Mouse (Mus musculus) urinary bladder, postnatal 36 days (tissue): ENCODE results near the gene 4932438H23Rik.
A peak's percentile ranks its signal among the peaks of the same experiment; 100 is the strongest.

Experiments
- DNase-seq, 2 experiments: peaks; one replicate each; pipeline ENCODE4 v3.0.0; 2022; ENCODE audit warnings: low spot score in 2 of 2, mixed read lengths in 1 of 2

4932438H23Rik gene

DNA sequence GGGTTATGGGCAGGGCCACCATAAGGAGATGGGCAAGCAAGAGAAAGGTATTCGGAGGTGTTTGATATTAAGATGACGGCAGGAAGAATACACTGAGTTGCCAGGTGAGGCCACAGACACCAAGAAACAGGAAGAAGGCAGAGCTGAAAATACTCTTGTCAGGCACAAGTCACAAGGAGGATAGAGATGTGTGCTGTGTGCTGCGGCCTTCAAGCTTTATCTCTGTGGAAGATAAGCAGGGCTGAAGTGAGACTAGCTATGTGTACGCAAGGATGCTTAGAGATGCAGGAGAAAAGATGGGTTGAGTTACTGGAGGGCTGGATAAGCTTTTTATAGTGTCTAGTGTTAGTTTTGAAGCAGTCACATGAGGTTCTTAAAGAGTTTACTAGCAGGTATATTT, 37.7 kb downstream of the 4932438H23Rik start:
- no peak for DNase-seq

DNA sequence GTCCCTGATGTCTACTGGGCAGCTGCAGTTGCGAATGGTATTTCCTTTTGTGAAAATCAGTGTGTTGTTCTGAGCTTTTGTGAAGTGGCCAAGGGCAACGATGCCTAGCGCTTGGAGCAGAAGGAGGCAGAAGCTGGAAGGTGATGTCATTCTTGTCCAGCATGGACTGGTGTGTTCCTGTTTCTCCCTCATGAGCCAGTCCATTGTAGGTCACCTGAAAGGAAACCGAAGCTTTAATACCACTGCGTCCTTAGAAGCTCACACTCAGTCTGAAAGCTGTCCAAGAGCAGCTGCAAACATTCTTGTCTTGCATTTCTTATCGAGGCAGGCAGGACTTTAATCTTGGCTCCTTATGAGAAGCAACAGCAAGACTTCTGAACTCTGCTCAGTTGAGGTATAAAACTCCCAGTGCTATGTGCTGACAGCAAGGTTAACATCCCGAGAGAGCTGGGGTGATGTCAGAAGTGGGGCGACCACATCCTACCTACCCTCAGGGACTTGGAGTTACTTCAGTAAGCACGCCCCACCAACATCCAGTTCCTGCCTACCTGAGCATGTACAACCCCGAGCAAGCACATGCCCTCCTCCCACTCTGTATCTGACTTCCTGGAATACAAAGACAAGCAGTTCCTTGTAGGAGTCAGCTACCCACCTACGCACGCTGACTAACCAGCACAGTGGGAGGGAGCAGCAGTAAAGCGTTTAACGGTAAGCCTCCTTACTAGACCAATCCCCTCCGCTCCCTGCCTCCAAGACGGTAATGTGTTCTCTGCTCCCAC, 38.7 kb downstream of the 4932438H23Rik start:
- peak in 1 of 2 experiments; percentile 18 for DNase-seq

DNA sequence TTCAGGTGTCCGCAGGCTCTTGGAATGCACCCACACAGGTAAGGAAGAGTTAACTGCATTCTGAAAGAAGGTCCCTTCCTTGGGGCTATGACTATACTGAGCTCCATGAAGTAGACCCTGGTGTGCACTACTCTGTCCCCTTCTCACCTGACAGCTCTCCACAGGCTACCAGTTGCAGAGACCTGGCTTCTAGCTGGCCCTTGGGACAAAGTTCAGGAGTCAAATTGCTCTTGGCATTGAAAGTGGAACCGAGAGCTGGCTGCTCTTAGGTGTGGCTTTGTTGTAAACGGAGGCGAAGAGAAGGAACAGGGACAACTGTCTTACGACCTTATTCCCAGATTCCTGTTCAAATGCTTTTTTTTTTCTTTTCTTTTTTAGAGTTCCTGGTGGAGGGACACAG, 39.8 kb downstream of the 4932438H23Rik start:
- DNase-seq = no peak

DNA sequence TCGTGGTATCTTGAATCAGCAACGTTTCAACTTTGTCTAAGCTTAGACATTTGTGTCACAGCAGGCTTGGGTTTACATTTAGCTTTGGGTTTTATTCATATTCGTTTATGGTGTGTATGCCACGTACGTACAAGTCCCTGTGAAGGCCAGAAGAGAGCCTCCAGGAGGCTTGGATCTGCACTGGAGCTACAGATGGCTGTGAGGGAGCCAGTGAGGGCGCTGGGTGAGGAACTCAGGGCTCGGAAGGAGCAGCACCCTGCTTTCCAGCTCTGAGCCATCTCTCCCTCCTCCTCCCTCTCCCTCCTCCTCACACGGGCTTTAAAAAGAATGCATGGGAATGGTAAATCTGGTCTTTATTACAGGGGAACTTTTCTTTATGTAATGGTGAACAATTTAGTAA, 41.3 kb downstream of the 4932438H23Rik start:
- no peak for DNase-seq

DNA sequence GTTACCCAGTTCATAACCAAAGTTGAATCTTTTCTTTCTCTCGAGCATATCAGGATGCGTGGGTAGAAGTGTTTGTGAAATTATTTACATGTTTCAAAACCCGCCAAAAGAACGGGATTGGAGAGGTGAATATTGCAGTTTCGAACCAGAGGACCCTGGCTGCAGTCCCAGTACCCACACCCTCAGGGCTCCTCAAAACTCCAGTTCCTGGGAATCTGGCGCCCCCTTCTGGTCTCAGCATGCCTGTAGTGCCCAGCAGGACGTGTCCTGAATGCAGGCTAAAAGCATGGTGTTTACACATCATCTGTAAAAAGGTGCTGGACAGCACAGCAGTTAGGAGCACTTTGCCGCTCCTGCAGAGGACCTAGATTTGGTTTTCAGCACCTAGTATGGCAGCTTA, 49.4 kb downstream of the 4932438H23Rik start:
- DNase-seq = peak; percentile 16 to 35

DNA sequence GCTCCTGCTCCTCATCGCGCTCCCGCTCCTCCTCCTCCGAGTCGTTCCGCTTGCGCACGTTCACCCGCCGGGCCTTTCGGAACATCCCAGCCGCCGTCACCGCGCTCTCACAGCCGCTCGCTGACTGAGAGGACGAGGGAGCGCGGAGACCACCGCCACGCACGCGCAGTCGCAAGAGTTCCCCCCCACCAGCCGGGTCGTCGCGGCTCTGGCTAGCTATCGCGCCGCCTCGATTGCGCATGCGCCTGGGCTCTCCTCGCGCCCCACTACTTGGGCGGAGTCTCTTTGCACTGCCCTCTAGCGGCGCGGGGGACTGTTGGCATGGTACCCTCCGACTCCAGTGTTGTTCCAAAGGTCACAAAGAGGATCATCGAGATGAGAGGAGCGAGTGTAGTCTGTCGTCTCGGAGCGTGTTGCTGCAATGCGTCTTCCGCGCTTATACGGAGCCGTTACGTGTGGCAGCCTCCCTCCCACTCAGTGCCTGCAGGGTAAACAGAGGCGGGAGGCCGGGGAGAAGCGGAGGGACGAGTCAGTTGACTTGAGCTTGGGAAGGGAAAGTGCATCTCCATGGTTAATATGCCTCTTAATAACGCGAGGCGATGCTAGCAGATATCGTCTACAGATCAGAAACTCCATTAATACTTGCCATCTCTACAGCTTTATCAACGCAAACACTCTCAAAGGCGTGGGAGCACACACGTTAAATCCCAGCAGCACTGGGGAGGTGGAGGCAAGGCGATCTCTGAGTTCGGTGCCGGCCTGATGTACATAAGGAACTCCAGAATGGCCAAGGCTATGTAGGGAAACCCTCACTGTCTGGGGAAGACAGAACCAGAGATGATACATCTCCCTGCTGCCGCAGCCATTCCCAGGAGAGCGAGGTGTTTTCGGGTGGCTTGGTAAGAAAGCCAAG, 50.4 kb downstream of the 4932438H23Rik start, which contains the start of gene Paxbp1:
Gene Paxbp1 (minus strand): TSS at position 274 of the 913 bp plus-strand sequence.
- peak; percentile 97 to 99 for DNase-seq

DNA sequence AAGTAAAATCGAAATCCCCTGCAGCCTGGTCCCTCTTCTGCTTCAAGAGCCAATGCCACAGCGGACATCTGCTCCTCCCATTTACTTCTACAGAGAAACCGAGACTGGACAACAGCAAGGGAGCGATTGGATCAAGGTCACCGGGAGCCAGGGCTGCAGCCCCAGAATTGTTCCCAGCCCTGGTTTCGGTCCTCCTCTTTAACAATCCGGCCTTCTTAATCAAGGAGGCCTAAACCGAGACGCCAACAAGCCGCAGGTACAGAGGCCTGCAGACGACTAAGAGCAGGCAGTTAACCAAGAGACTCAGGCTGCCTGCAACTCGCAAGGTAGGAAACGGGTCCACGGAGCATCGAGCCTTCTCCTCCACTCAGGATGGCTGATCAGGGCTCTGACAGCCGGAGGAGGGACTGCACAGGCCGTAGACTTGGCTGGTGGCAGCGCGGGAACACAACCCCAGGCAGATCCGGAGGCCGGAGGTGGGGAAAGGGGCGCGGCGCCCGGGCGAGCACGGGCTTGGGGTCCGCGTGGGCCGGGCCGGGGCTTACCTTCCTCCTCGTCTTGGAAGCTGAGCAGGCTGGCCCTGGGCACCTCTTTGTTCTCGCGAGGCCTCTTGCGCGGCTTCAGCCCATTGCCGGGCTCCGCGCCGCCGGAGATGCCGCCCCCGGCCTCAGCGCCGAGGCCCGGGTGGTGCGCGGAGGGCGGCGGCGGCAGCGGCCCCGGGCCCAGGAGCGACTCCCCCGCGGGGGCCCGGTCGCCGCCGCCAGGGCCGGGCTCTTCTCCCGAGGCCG, 51.3 kb downstream of the 4932438H23Rik start:
- peak; percentile 40 to 52 for DNase-seq

DNA sequence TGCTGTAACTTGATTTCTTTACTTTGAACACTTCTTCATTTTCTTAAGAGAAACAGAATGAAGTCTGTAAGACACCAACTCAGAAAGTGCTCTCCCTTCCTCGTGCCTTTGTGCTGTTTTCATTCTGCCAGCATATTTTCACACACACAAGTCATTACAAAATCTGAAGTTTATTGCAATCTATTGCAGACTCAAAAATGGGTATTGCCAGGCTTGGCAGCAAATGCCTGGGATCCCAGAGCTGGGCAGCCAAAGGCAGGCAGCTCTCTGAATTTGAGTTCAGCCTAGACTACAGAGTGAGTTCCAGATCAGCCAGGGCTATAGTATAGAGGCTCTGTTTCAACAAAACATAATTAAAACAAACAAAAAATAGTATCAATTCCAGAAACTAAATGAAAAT, 52.3 kb downstream of the 4932438H23Rik start:
- DNase-seq = no peak

DNA sequence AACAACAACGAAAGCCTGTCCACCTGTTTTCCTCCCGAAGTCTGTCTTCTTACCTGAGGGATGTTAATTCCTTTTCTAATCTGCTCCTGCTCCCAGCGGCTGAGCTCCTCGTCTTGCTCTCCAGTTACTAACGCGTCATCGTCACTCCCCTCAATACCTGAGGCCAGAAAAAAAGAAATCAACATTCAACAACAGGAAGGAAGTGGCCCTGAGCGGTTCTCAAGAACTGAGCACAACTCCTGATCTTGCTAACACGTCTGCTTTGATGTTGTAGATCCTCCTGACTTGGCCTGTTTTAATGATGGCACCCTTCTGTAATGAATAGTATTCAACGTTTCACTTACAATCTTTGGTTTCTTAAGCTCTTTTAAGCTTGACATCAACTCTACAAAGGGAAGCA, 59.1 kb downstream of the 4932438H23Rik start:
- no peak for DNase-seq

DNA sequence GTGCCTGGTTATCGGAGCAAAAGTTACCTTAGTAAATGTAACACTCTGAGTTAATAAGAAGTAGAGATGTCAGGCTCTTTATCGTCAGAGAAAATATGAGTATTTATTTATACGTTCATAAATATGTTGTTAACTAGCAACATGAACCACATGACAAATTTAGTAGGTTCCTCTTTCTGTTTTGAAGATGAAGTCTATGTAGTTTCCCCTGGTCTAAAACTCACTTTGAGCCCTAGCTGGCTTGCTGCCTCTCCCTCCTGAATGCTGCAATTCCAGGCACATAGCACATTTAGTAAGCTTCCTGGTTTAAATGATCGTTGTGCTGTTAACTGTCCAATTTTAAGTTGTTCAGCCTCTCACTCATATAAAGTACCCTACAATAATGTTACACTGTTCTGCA, 64.2 kb downstream of the 4932438H23Rik start:
- DNase-seq = no peak

DNA sequence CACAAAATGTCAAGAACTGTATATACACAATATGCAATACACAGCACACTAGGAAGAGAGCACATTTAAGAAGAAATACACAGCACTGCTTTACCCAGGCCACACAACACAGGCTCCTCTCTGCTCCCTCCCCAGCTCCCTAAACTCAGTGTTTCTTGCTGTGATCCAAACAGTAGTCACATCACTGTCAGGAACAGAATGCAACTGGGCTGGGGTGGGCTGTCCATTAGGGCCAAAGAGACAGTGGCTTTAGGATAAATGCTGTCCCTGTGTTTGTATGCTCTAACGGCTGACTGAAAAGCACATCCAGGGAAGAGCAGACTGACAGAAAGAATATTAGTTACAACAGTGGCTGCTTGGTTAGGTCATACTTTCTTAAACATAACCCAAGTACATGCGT, 65.0 kb downstream of the 4932438H23Rik start:
- DNase-seq = no peak

DNA sequence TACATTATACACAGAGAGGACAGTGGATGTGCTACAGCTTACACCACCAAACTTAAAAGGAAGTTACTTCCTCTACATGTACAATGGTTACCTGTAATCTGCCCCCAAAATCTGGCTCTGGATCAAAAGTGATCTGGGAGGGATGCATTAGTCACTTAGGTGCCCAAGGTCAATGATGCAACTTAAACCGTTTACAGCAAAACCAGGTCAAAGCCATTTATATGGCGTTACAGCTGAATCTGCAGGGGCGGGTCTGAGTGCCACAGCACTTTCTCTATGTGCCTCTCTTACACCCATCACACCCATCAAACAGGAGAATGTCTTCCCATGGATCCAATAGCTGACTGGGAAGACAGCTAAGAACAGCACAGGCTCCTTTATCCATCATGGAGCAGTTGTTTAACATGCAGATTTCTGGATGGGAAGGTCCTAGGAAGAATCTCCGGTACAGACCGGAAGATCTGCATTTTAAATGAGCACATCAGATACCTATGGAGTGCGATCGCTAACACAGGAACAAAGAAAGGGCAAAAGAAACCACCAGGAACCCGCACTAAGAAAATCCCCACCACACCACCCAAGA, 65.7 kb downstream of the 4932438H23Rik start:
- no peak for DNase-seq

DNA sequence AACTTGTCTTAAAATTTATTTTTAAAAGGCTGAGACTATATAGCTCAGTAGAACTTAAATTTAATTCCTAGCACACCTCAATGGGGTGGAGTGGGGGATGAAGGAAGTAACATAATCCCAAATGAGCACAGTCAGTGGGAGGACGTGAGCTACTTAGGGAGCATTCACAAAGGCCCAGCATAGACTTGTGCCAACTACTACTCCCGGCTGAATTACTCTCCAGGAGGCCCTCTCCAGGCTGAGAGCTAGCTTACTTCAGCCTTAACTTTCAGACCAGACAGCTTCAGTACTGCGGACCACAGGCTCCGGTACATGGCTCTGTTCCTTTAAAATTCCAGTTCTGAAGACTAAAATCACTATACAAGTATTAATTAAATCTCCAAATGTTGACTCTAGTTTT, 68.6 kb downstream of the 4932438H23Rik start:
- no peak for DNase-seq

DNA sequence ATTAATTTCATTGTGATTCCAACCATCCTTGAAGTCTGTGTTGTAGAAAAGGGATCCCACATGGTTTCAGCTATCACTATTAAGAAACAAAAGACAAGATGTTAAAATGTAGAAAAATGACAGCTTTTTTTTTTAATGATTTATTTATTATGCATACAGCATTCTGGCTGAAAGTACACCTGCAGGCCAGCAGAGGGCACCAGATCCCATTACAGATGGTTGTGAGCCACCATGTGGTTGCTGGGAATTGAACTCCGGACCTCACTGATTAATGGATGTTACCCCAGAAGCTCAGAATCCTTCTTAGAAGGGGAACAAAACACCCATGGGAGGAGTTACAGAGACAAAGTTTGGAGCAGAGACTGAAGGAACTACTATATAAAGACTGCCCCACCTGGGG, 71.5 kb downstream of the 4932438H23Rik start:
- DNase-seq = no peak

DNA sequence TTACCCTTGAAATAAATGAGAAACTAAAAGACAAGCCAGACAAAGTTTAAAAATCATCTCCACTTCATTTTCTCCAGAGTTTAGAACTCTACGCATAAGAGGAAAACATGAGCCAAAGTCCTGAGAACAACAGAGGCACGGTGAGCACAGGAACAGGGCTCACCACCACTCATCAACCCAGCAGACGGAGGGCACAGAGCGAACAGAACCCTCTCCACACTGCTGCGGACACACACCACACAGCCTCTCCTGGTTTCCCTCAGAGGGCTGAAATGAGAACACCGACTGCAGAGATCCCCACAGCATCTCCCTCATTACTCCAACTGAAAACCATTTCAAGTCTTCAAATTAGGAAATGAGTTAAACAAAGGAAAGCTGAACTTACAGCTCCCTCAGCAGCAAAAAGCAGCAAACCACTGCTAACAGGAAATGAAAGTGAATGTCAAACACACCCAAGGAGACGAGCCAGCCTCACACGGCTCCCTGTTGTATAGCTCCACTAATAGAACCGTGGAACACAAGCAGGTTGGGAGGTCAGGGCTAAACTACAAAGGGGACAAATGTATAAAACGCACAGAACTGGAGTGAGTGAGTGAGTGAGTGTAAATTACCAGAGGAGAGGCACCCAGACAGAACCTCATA, 74.0 kb downstream of the 4932438H23Rik start:
- DNase-seq = no peak

DNA sequence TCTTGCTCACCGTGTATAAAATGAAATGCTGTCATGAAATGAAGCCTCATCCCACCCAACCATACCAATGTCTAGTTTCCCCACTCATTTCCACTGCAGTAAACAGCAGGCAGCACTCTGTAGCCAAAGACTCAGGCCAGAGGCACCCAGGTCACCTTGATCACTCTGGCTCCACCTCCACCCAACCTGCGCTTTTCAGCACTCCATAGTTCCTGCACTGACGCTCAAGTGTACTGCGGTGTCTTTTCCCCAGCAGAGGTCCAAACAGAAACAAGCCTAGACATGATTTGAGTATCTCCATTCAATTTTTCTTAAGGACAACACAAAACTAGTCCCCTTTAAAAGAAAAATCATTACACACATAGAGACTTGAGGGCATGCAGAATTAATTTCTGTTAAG, 75.4 kb downstream of the 4932438H23Rik start:
- DNase-seq = no peak

DNA sequence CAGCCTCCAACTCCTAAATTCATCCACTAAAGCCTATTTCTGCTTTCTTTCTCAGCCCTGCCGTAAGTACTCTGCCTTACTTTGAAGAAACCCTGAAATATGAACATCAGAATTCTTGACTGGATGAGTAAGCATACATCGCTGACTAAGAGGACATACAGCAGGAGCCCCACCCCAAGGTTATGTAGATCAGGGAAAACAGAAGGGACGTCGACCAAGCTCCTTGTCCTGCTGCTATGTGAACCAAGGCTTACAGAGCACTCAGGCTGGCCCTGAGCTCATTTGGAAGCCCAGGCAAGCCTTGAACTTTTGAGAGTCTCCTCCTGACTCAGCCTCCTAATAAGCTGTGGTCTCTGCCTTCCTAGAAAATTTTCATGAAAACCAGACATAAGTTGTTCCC, 79.2 kb downstream of the 4932438H23Rik start:
- no peak for DNase-seq

DNA sequence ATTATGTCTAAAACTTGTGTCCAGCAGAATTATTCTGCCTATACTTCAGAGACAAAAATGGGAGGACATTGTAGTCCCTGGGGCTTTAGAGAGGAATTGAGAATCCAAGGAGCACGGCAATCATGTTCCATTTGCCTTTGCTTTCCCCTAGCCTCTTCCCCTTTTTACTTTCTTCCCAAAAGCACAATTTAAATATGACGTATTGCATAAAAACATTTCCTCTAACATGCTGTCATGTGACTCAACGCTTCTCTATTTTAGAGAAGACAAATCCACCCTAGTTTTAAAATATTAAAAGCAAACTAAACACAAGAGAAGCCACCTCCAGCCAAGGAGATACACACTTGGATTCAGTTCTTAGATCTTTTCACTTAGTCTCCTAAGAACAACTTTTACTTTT, 83.1 kb downstream of the 4932438H23Rik start:
- DNase-seq = no peak

DNA sequence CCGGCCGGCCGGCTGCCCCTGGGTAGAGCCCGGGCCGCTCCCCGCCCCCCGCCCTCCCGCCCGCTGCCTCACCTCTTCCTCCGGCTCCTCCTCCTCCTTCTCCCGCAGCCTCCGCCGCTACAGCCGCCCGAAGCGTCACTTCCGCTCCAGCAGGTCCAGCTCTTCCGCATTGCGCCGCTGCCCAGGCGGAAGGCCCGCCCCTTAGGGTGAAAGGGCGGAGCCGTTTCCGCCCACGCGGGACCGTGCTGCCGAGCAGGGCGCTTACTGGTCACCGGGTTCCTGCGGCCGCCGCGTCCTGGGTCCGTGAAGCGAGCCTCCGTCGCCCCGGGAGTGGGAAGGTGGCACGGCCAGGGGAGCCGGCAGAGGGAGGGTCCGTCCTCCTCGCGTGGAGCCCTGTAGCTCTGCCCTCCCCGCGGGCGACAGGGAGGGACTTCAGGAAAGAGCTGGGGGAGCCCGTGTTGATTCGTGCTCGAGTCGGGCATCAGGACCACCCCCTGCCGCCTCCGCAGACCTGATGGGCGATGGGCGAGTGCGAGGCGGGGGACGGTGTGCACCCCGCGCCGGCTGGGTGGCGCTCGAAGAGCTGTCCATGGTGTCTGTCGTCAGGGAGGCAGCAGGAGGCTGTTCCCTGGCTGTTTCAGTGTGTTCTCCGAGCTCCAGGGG, 83.8 kb downstream of the 4932438H23Rik start, which contains the start of gene Synj1:
Gene Synj1 (minus strand): TSS at position 288 of the 663 bp plus-strand sequence.
- peak; percentile 83 to 89 for DNase-seq

DNA sequence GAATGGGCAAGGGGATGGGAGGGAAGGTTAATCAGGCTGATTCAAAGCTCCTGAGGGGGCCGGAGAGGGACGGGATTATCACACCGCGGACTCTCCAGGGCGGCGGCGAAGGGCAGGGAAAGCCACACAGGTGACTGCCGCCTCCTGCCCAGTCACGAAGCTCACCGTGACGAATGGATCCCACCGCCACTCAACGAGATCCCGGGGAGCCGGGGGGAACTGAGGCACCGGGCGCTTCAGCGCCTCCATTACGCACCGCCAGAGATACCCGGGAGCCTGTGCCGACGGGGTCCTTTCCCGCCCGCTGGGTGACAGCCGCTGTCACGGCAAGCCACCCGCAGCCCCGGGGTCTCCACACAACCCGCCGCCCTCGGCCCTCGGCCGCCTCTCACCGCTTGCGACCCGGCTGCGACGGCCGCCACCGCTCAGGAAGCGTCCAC, 84.3 kb downstream of the 4932438H23Rik start:
- DNase-seq = no peak
